Mouse (Mus musculus): Measurements from ENCODE around the gene Emp3. TPM values are rescaled to one million over a fixed set of nuclear protein-coding genes. Genes with fewer than 3 reads are reported as not detected.
"Not testable (repeated sequence)": the region's sequence is repeated elsewhere in the genome, so short reads cannot be mapped to it uniquely, and the experiment has no call there.

Emp3 gene
- polyA plus RNA-seq, 1 experiment from 2014 or later: 182 TPM

- 94% methylated on average over 2 of the region's 2 CpGs for WGBS
- Histone ChIP-seq H3K27me3 (ENCODE audit: control insufficient read depth, insufficient read depth, low read length) (no peaks in the 10 kb centered on the region), H3K9me3 (ENCODE audit: control insufficient read depth, low read length) (no peaks in the 10 kb centered on the region), H3K4me3 (ENCODE audit: low read length) (no peak overlapping the region), H3K4me1 (ENCODE audit: control insufficient read depth, insufficient read depth, low read length) (no peaks in the 10 kb centered on the region), H3K27ac (ENCODE audit: low read depth, low read length) (no peak overlapping the region), H3K9ac (ENCODE audit: low read depth, low read length) (no peak overlapping the region), H3K4me2 (replicated peaks; ENCODE audit: low read depth, low read length) (no peak overlapping the region), H3K36me3 (ENCODE audit: control insufficient read depth, insufficient read depth, low read length) (peaks cover 95% of the 10 kb centered on the region)
- ATAC-seq (ENCODE audit: low FRiP score, low TSS enrichment): no peak
Measured at GRCm38 (mm10) chr7:45881011-45881410, 40.2 kb downstream of the Emp3 start.

DNA sequence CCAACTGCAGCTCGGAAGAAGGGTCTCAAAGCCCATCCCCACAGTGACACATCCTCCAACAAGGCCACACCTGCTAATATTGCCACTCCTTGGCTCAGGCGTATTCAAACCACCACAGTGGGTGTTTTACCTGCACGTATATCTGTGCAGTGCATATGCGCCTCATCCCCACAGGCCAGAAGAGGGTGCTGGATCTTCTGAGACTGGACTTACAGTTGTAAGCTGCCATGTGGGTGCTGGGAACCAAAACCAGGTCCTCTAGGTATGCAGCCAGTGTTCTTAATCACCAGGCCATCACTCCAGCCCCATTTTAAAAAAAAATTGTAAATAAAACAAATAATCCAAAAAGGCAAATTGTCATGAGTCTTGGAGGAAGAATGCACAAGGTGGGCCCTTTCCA lies 40.7 kb downstream of the Emp3 start:
- WGBS: 97% methylated on average over 4 of the region's 4 CpGs
- H3K36me3 ChIP-seq (ENCODE audit: control insufficient read depth, insufficient read depth, low read length): peaks cover 96% of the 10 kb centered on the region
- no peak for ATAC-seq (ENCODE audit: low FRiP score, low TSS enrichment)
- H3K4me1 ChIP-seq (ENCODE audit: control insufficient read depth, insufficient read depth, low read length): no peaks in the 10 kb centered on the region
- H3K27ac ChIP-seq (ENCODE audit: low read depth, low read length): no peak overlapping the region
- H3K9me3 ChIP-seq (ENCODE audit: control insufficient read depth, low read length): no peaks in the 10 kb centered on the region
- H3K4me2 ChIP-seq (replicated peaks; ENCODE audit: low read depth, low read length): no peak overlapping the region
- H3K27me3 ChIP-seq (ENCODE audit: control insufficient read depth, insufficient read depth, low read length): no peaks in the 10 kb centered on the region
- no peak overlapping the region for H3K9ac ChIP-seq (ENCODE audit: low read depth, low read length)
- H3K4me3 ChIP-seq (ENCODE audit: low read length): no peak overlapping the region

DNA sequence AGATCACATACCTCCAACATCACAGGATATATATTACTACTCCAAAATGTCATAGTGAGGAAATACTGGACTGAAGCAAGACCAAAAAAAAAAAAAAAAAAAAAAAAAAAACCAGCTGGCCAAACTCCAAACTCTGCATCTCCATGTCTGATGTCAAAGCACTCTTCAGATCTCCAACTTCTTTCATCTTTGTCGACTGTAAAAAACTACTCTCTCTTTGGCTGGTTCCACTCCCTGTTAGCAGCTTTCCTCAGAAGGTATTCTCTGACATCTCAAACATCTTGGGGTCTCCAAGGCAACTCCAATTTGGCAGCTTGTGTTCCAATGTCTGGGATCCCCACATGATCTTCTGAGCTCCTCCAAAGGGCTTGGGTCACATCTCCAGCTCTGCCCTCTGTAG lies 42.9 kb downstream of the Emp3 start, which contains the start of gene Grin2d:
Gene Grin2d, minus strand, starts transcription at position 101 of the 400 bp plus-strand sequence.
- H3K27me3 ChIP-seq (ENCODE audit: control insufficient read depth, insufficient read depth, low read length); H3K4me2 ChIP-seq (replicated peaks; ENCODE audit: low read depth, low read length); H3K4me1 ChIP-seq (ENCODE audit: control insufficient read depth, insufficient read depth, low read length); ATAC-seq (ENCODE audit: low FRiP score, low TSS enrichment); H3K9ac ChIP-seq (ENCODE audit: low read depth, low read length); H3K9me3 ChIP-seq (ENCODE audit: control insufficient read depth, low read length); H3K27ac ChIP-seq (ENCODE audit: low read depth, low read length); H3K4me3 ChIP-seq (ENCODE audit: low read length): not testable (repeated sequence)
- WGBS: 97% methylated on average over 1 of the region's 1 CpGs
- peaks cover 87% of the 10 kb centered on the region for H3K36me3 ChIP-seq (ENCODE audit: control insufficient read depth, insufficient read depth, low read length)

DNA sequence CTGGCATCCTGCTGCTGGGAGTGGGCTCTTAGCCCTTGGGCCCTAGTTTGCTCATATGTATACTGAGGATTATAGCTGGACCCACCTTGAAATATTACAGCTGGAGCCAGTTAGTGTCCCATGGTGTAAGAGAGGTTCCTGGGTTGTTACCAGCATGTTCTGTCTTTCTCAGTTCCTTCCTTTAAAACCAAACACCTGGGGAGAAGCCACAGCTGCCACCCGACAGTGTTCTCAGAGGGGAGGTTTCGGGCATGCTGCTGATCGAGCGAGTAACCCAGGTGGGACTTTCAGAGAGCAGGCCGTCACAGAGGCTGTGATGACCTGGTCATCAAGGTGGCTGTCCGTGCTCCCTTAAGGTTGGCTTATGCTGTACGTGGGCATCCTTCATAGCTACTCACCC lies 44.3 kb downstream of the Emp3 start:
- Histone ChIP-seq H3K9ac (ENCODE audit: low read depth, low read length) (no peak overlapping the region), H3K4me3 (ENCODE audit: low read length) (no peak overlapping the region), H3K4me2 (replicated peaks; ENCODE audit: low read depth, low read length) (no peak overlapping the region), H3K36me3 (ENCODE audit: control insufficient read depth, insufficient read depth, low read length) (peaks cover 73% of the 10 kb centered on the region), H3K9me3 (ENCODE audit: control insufficient read depth, low read length) (no peaks in the 10 kb centered on the region), H3K27ac (ENCODE audit: low read depth, low read length) (no peak overlapping the region), H3K4me1 (ENCODE audit: control insufficient read depth, insufficient read depth, low read length) (peaks cover 10% of the 10 kb centered on the region; the same call in 1 of the 2 replicates), H3K27me3 (ENCODE audit: control insufficient read depth, insufficient read depth, low read length) (no peaks in the 10 kb centered on the region)
- WGBS: 97% methylated on average over 7 of the region's 7 CpGs
- ATAC-seq (ENCODE audit: low FRiP score, low TSS enrichment): no peak

GRCm38 (mm10) chr7:45873061-45873947 lies 47.9 kb downstream of the Emp3 start:
- Histone ChIP-seq H3K9me3 (ENCODE audit: control insufficient read depth, low read length) (no peaks in the 10 kb centered on the region), H3K4me2 (replicated peaks; ENCODE audit: low read depth, low read length) (peak overlapping the region; percentile 85), H3K36me3 (ENCODE audit: control insufficient read depth, insufficient read depth, low read length) (peaks cover 38% of the 10 kb centered on the region), H3K27ac (ENCODE audit: low read depth, low read length) (peak overlapping the region; percentile 85), H3K4me1 (ENCODE audit: control insufficient read depth, insufficient read depth, low read length) (peaks cover 27% of the 10 kb centered on the region), H3K4me3 (ENCODE audit: low read length) (peak overlapping the region; percentile 84), H3K27me3 (ENCODE audit: control insufficient read depth, insufficient read depth, low read length) (peaks cover 26% of the 10 kb centered on the region; the same call in 1 of the 2 replicates), H3K9ac (ENCODE audit: low read depth, low read length) (peak overlapping the region; percentile 95)
- WGBS: 3% methylated on average over 25 of the region's 28 CpGs
- peak; percentile 51 for ATAC-seq (ENCODE audit: low FRiP score, low TSS enrichment)

- WGBS: under 1% methylated on average over 18 of the region's 18 CpGs
- H3K4me1 ChIP-seq (ENCODE audit: control insufficient read depth, insufficient read depth, low read length): peaks cover 33% of the 10 kb centered on the region
- H3K36me3 ChIP-seq (ENCODE audit: control insufficient read depth, insufficient read depth, low read length): peaks cover 34% of the 10 kb centered on the region
- peak within 1 kb of the TSS; percentile 85 for H3K27ac ChIP-seq (ENCODE audit: low read depth, low read length)
- ATAC-seq (ENCODE audit: low FRiP score, low TSS enrichment): peak; percentile 79
- H3K27me3 ChIP-seq (ENCODE audit: control insufficient read depth, insufficient read depth, low read length): peaks cover 32% of the 10 kb centered on the region
- H3K4me3 ChIP-seq (ENCODE audit: low read length): peak within 1 kb of the TSS; percentile 84
- peak within 1 kb of the TSS; percentile 95 for H3K9ac ChIP-seq (ENCODE audit: low read depth, low read length)
- H3K9me3 ChIP-seq (ENCODE audit: control insufficient read depth, low read length): no peaks in the 10 kb centered on the region
- peak within 1 kb of the TSS; percentile 85 for H3K4me2 ChIP-seq (replicated peaks; ENCODE audit: low read depth, low read length)
Measured at GRCm38 (mm10) chr7:45872624-45873023, 48.6 kb downstream of the Emp3 start, which contains the start of gene Kdelr1. Gene Kdelr1, plus strand, starts transcription at chr7:45872772.

GRCm38 (mm10) chr7:45870282-45871058 lies 50.7 kb downstream of the Emp3 start:
- Histone ChIP-seq H3K4me3 (ENCODE audit: low read length) (peak overlapping the region; percentile 32), H3K27me3 (ENCODE audit: control insufficient read depth, insufficient read depth, low read length) (peaks cover 37% of the 10 kb centered on the region), H3K9me3 (ENCODE audit: control insufficient read depth, low read length) (no peaks in the 10 kb centered on the region), H3K4me2 (replicated peaks; ENCODE audit: low read depth, low read length) (peak overlapping the region; percentile 47), H3K9ac (ENCODE audit: low read depth, low read length) (peak overlapping the region; percentile 50; the same call in 1 of the 2 replicates), H3K36me3 (ENCODE audit: control insufficient read depth, insufficient read depth, low read length) (peaks cover 13% of the 10 kb centered on the region; the same call in 1 of the 2 replicates), H3K4me1 (ENCODE audit: control insufficient read depth, insufficient read depth, low read length) (peaks cover 33% of the 10 kb centered on the region), H3K27ac (ENCODE audit: low read depth, low read length) (no peak overlapping the region)
- WGBS: 1% methylated on average over 30 of the region's 30 CpGs
- ATAC-seq (ENCODE audit: low FRiP score, low TSS enrichment): no peak

DNA sequence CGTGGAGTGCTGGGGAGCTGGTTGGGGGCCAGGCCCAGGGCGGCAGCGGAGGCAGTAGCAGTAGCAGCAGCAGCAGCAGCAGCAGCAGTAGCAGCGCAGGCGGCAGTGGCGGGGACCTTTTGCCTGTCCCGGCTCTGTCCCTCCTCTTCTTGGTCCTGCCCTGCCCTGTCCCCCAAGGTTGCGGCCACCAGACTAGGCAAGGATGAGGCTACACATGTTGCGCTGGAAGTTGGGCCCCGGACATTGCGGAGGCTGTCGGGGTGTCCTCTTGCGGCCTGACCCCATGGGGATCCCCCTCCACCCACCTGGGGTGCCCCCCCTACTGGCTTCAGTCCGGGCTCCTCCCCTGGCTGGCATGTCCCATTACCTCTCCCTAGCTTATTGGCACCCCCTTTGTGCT lies 51.4 kb downstream of the Emp3 start:
- Histone ChIP-seq H3K9me3 (ENCODE audit: control insufficient read depth, low read length) (no peaks in the 10 kb centered on the region), H3K27me3 (ENCODE audit: control insufficient read depth, insufficient read depth, low read length) (peaks cover 37% of the 10 kb centered on the region), H3K4me2 (replicated peaks; ENCODE audit: low read depth, low read length) (peak overlapping the region; percentile 47; the same call in 1 of the 2 replicates), H3K36me3 (ENCODE audit: control insufficient read depth, insufficient read depth, low read length) (peaks cover 9% of the 10 kb centered on the region; the same call in 1 of the 2 replicates), H3K4me3 (ENCODE audit: low read length) (peak overlapping the region; percentile 32), H3K9ac (ENCODE audit: low read depth, low read length) (peak overlapping the region; percentile 50; the same call in 1 of the 2 replicates), H3K27ac (ENCODE audit: low read depth, low read length) (no peak overlapping the region), H3K4me1 (ENCODE audit: control insufficient read depth, insufficient read depth, low read length) (peaks cover 33% of the 10 kb centered on the region)
- ATAC-seq (ENCODE audit: low FRiP score, low TSS enrichment): no peak
- WGBS: 4% methylated on average over 13 of the region's 14 CpGs
